Mouse (Mus musculus) adrenal gland, postnatal 36 days (tissue): ENCODE measurements around the gene Myo5c. TPM values are rescaled to one million over a fixed set of nuclear protein-coding genes. Genes with fewer than 3 reads are reported as not detected.

ENCODE experiments used
- DNase-seq, 2 experiments: peaks; one replicate each; pipeline ENCODE4 v3.0.0; 2021; ENCODE audit warnings: mixed read lengths in 1 of 2
- total RNA-seq, 2 experiments: library from RNA; stranded (reverse); gene quantifications; 2 replicates each; pipeline ENCODE4 v1.2.3; 2021

Gene Myo5c
- total RNA-seq, 2 experiments from 2014 or later = 2.1 to 2.5 TPM

GRCm38 (mm10) chr9:75280814-75281213 is 49.0 kb downstream of the Myo5c start:
- DNase-seq = peak; percentile 69 to 79

- no peak for DNase-seq
Observed at GRCm38 (mm10) chr9:75282179-75282578, 50.4 kb downstream of the Myo5c start.

GRCm38 (mm10) chr9:75282830-75283229 is 51.0 kb downstream of the Myo5c start:
- DNase-seq = peak; percentile 48 to 52

GRCm38 (mm10) chr9:75283636-75284035 is 51.8 kb downstream of the Myo5c start:
- DNase-seq = no peak

GRCm38 (mm10) chr9:75285363-75285762 is 53.5 kb downstream of the Myo5c start:
- DNase-seq = no peak

GRCm38 (mm10) chr9:75287636-75288035 is 55.8 kb downstream of the Myo5c start:
- no peak for DNase-seq

GRCm38 (mm10) chr9:75289545-75289944 is 57.7 kb downstream of the Myo5c start:
- peak; percentile 33 to 48 for DNase-seq

GRCm38 (mm10) chr9:75299342-75299741 is 67.5 kb downstream of the Myo5c start:
- DNase-seq = no peak

- DNase-seq = no peak
Observed at GRCm38 (mm10) chr9:75303033-75303432, 71.2 kb downstream of the Myo5c start.

GRCm38 (mm10) chr9:75303701-75304261 is 72.0 kb downstream of the Myo5c start:
- DNase-seq = no peak

- DNase-seq = no peak
Observed at GRCm38 (mm10) chr9:75304286-75304685, 72.5 kb downstream of the Myo5c start.

- no peak for DNase-seq
Observed at GRCm38 (mm10) chr9:75306126-75306898, 74.5 kb downstream of the Myo5c start, which contains the start of gene Gnb5. Gene Gnb5, plus strand, starts transcription at chr9:75306288.

- no peak for DNase-seq
Observed at GRCm38 (mm10) chr9:75307015-75307414, 75.2 kb downstream of the Myo5c start.

GRCm38 (mm10) chr9:75308621-75309020 is 76.8 kb downstream of the Myo5c start:
- DNase-seq = no peak

GRCm38 (mm10) chr9:75312008-75312407 is 80.2 kb downstream of the Myo5c start:
- peak; percentile 71 to 82 for DNase-seq

- no peak for DNase-seq
Observed at GRCm38 (mm10) chr9:75313138-75313831, 81.5 kb downstream of the Myo5c start.

GRCm38 (mm10) chr9:75313832-75314516 is 82.2 kb downstream of the Myo5c start:
- DNase-seq = peak; percentile 89 to 93

GRCm38 (mm10) chr9:75314517-75315105 is 82.8 kb downstream of the Myo5c start:
- peak; percentile 18 to 54 for DNase-seq

- DNase-seq = no peak
Observed at GRCm38 (mm10) chr9:75315238-75315637, 83.4 kb downstream of the Myo5c start.

- peak; percentile 40 to 58 for DNase-seq
Observed at GRCm38 (mm10) chr9:75316771-75317170, 85.0 kb downstream of the Myo5c start.

GRCm38 (mm10) chr9:75318196-75318595 is 86.4 kb downstream of the Myo5c start:
- peak; percentile 59 to 68 for DNase-seq

- DNase-seq = peak; percentile 15 to 17
Observed at GRCm38 (mm10) chr9:75319365-75319764, 87.5 kb downstream of the Myo5c start.
